Mouse (Mus musculus): ENCODE data around the gene Wscd1.

GRCm38 (mm10) chr11:71771074-71771473 lies 21.4 kb downstream of the Wscd1 start:
- TF ChIP-seq CTCF (IDR thresholded peaks at IDR 0.05; ENCODE audit: low read depth) (no peak), EP300 (IDR thresholded peaks at IDR 0.05; ENCODE audit: low read depth) (no peak)
